Mouse (Mus musculus) embryo, embryonic 9.5 days (tissue): ENCODE data around the gene Zfp280d.
A peak's percentile ranks its signal among the peaks of the same experiment; 100 is the strongest.
"Not testable (repeated sequence)": the region's sequence is repeated elsewhere in the genome, so short reads cannot be mapped to it uniquely, and the experiment has no call there.

Source experiments
- DNase-seq: peaks from one replicate; pipeline ENCODE4 v3.0.0-alpha.2; 2017; ENCODE audit errors: extremely low spot score

Gene Zfp280d

GRCm38 (mm10) chr9:72374074-72374473, 99.4 kb downstream of the Zfp280d start:
- DNase-seq, result no peak

- DNase-seq, result no peak
These were observed 100.3 kb downstream of the Zfp280d start for GRCm38 (mm10) chr9:72374996-72375395.

DNA sequence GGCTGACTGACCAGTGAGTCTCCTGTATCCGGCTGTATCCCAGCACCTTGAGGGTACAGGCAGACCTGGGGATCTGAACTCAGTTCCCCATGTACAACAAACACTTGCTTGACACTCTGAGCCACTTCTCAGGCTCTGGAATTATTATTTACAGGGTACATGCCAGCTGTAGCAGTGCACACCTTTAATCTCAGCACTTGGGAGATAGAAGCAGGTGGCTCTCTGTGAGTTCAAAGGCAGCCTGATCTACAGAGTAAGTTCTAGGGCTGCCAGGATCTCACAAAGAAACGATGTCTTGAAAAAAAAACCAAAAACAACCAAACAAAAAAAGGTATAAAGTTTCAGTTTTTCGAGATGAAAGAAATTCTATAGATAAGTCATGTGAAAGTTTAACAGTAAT, 101.0 kb downstream of the Zfp280d start:
- DNase-seq, result no peak

DNA sequence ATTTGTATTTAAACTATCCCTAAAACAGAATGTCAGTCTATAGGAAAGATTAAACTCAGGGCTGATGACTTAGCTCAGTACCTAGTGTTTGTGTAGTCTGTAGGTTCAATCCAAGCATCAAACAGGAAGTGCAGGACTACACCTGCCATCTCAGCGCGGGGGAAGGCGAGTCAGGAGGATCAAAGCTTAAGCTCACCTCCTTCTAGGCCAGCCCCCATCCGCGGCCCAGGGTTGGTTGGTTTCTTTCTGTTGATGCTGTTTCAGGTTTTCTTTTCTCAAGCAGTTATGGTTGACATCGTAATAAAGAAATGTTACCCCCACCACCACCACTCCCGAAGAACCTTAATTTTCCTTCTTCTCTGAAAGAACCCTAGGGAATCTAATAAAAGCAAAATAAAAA, 111.1 kb downstream of the Zfp280d start:
- no peak for DNase-seq

DNA sequence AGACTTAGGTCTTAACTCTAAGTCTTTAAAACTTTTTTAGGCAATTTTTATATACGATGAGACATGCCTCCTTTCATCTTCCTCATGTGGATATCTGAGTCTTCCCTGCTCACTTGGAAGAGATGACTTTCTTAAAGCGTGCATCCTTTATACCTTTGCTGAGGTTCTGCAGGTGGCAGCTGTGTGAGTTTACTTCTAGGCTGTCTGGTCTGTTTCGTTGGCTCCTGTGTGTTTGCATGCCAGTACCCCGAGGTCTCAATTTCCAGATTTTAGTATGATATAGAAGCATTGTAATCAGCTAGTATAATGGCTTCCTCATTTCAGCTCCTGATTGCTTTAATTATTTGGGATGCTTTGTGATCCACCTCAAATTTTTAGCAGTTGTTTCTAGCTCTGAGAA, 114.3 kb downstream of the Zfp280d start:
- no peak for DNase-seq

GRCm38 (mm10) chr9:72389431-72390002, 114.9 kb downstream of the Zfp280d start:
- no peak for DNase-seq

DNA sequence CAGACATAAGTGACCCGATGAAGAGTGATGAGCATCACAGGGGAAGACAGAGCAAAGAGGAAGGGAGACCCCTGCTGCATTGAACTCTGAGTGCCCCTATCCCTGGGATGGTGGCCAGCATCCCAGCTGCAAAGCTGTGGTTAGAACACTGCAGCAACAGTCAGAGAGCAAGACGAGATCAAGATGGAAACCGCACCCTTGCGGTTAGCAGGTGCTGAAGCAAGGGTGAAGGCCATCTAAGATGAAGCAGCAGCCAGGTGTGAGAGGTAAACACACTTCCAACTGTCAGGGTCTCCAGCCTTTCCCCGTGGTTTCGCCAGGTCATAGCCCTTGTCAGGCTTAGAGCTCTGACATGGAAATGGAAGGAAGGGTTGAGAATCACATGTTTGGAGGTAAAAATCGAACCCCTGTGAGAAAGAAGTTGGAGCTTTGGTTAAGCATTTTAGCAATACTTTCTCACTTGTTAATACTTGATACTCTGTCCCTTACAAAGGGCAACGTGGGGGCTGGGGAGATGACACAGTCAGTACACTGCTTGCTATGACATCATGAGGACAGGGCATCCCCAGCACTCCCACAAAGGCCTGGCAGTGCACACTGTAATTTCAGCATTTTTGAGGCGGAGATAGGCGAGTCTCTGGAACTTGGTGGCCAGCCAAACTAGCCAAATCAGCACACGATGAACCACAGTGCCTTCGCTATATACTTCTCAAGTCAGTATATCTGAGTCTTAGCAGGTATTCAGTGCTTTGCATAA, 115.8 kb downstream of the Zfp280d start:
- no peak for DNase-seq

DNA sequence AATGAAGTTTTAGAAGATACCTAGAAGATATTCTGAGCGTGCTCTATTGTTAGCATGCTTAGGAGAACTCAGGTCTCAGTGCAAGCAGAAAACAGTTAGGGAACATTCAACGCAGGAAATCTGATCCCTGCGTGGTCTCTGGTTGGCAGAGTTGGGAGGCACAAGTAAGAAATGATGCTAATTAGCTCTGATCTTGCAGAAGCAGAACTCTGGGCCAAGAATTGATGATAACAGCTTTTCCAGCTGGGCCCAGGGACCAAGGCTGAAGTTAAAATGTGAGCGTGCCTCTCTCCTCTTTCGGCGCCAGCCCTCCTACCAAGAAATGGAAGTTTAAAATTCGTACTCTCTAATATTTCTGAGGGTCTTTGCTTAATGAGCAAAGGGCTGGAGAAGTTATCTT, 118.0 kb downstream of the Zfp280d start:
- no peak for DNase-seq

DNA sequence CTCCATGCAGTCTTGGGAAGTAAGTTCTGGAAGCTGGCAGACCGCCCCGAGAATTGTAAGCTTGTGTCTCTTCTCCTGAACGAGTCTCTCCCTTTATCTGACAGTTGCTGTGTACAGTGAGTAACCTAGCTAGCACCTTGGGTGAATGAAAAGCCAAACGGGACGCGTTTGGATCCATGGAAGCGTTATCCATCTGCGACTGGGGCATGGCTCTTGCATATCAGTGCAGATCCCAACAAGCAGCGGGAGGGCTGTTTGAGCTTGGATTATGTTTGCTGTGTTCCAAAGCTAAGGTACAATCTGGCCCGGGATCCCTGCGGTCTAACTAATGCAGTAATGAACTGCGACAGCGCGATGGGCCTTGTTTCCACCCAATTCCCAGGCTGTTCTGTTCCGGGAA, 118.6 kb downstream of the Zfp280d start:
- DNase-seq, result no peak

GRCm38 (mm10) chr9:72393869-72394341, 119.2 kb downstream of the Zfp280d start:
- DNase-seq, result no peak

- DNase-seq, result no peak
These were observed 125.5 kb downstream of the Zfp280d start for GRCm38 (mm10) chr9:72400121-72400520.

DNA sequence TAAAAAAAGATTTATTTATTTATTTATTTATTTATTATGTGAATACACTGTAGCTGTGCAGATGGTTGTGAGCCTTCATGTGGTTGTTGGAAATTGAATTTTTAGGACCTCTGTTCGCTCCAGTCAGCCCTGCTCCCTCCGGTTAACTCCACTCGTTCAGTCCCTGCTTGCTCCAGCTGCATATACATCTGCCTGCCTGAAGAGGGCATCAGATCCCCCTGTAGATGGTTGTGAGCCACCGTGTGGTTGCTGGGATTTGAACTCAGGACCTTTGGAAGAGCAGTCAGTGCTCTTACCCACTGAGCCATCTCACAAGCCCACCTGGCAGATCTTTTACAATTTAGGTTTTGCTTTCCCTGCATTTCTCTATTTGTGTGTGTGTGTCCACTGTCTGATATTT, 127.1 kb downstream of the Zfp280d start:
- not testable (repeated sequence) for DNase-seq

DNA sequence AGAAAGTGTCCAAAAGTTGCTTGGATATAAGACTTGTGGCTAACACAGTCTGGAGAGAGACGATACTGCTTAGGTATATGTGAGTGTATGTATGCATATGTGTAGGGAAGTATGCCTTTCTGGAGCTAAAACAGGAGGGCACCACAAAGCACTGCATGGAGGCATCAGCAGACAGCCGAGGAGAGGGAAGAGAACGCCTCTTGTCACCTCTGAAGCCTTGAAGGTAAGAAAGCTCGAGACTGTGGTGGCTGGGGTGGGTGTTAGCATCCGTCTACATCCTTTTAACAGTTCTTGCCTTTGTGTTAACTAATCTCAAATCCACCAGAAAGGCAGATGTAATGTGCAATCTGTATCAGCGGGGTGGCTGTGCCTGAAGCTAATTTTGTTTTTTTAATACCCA, 128.8 kb downstream of the Zfp280d start:
- DNase-seq, result no peak

DNA sequence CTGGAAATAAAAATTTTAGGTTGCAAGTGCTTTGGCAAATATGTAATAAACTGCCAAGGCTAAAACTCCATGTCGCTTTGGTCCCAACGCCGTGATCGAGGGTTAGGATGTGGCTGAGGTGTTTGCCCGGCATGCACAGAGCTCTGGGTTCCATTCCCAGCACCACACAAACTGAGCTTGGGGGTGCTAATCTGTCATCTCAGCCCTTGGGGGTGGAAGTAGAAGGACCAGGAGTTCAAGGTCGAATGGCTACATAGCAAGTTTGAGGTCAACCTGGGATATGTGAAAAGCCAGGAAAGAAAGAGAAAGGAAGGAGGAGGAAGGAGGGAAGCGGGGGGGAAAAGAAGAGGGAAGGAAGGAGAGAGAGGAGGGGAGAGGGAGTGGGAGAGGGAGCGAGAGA, 129.8 kb downstream of the Zfp280d start:
- DNase-seq, result no peak

DNA sequence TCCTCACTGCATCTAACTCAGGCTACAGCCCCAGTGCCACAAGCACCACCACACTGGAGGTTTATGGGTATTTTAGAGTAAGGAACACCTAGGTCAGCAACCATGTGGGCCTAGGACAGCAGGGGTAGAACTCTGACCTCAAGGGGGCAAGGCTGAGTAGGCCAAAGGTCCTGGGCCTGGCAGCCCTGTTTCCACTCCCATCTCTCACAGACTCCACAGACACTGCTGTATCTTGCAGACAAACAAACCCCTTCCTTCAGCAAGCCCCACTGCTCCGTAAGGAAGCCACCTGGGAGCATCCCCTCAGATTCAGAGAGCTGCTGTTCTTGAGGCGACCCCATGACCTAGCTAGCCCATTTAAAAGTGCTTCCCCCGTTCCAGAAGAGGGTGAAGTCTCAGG, 130.3 kb downstream of the Zfp280d start:
- no peak for DNase-seq

DNA sequence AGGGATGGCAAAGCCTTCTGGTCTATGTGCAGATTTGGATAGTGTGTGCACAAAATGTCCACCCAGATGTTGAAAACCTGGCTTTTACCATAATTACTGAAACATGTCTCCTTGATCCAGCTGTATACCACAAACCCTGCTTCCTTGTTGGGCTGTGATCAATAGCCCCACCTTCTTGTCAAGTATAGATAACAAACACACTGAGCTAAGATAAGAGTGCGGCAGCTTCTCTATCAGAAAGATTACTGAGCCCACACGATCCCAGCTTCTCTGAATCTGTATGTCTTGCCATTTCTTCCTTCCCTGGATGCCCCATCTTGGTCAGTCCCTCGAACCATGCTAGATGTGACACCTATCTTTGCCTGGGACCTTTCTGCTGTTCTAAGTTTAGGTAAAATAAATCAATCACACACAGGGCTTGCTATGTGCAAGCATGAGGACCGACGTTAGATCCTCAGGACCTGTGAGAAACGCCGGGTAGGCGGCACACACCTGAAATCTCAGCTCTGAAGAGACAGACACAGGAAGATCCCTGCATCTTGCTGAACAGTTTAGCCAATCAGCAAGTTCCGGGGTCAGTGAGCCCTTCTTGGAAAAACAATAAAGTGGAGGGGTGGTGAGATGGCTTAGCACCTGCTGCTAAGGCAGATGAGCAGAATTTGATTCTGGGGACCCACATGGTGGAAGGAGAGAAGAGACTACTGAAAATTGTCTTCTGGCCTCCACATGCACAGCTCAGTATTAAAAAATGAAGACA, 131.4 kb downstream of the Zfp280d start:
- no peak for DNase-seq

DNA sequence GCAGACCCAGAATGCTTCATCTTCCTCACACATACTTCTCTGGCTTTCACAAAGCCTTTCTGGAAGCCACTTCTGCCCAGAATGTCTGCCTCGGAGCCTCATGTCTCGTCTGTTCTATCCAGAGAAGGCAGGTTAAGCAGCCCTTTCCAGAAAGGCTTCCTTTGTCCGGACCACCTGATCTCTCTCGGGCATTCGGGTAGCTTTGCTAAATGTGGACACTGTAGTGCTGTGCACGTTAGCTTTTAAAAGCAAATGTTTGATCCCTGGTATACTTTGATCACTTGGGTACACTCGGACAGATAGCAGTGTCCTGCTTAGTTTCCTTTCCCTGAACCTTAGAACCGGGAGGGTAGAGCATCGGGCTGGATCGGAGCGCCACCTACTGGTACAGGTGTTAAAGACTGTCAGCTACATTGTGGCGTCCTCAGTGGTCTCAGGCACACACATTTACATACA, 133.5 kb downstream of the Zfp280d start:
- DNase-seq, result peak; percentile 80

DNA sequence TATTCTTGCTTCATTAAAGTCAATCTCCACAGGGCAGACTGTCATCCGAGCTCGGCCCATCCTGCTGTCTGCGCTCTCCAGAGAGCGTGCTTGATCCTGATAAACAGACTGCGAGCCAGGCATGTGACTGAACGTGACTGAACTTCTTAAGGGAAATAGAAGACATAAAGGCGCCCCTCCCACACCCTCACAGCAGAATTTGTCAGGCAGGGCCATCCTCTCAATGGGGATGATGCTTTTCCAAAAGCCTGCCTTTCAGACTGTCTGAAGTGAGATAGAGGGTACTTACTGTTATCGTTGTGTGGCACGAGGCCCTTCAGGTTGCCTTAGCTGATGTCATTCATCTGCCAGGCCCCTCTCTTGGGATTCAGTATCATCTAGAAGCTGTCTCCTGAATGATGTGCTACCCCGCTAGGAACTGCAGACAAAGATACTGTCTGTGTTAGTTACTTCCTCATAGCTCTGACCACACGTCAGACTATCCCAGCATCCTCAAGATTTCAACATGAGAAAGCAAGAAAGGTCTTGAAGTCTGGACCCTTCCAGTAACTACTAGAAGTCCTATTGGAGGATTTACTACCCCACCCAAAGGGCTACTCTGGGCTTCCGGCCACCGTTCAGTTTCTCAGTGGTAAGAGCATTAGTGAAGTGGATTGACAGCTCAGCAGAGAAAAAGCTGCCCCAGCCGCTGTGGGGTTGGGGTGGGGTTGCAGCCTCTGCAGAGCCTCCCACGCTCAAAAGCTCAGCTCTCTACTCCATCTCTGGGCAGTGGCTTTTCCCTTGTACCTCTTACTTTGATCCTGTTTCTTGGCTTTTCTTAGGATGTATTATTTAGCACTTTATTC, 134.9 kb downstream of the Zfp280d start:
- no peak for DNase-seq

DNA sequence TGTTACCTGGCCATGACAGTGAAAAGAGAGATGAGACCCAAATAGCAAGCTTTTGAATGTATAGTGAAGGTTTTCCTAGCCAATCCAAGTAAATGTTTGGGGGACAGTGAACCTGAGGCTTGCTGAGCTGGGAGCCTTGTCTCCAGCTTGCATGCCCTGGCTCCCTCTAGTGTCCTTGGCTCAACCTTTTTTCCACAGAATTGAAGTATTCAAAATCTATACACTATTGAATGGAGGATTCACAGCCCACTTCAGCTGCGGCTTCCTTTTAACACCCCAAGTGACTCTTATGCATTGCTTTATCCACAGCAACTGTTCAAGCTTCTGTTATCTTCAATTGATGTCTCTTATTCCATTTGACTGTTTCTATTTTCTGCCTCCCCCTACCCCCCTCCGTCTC, 137.1 kb downstream of the Zfp280d start:
- no peak for DNase-seq
